27 mouse cellular contexts compared by ENCODE assay signal in the genomic region with DNA sequence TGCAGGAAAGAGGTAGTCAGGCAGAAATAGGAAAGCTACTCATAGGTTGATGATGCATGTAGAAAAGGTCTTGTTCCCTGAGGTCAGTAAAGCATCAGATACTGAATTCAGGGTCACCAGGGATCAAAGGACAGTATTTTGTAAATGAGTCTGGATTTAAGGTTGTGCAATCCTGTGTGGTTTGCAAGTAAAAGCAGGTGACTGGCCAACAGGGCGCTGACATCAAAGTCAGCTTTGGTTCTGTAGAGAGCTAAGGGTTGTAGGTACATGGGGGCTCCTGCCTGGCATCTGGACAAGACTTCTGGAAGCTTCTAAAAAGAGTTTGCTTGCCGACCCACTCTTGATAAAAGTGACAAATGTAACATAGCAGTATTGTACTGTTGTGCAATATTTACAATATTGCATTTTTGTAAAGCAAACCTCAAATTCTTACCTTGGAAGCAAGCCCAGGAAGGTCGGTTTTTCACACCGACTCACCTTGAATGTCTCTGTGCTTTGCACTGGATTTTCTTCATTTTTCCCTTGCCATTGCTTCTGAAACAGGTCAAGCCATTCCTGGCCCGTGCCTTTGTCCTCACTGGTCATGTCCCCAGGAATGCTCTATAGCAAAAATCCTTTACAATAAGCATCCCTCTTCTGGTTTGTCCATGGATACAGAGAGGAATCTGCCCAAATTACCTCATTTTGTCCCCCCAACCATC. TPM values are rescaled to one million over a fixed set of nuclear protein-coding genes. Genes with fewer than 3 reads are reported as not detected.
DNase-seq lines count a peak whose midpoint lies in the region; ATAC-seq and TF ChIP-seq lines count a peak whose summit lies in the region.
"Had no signal": no experiment of that assay in that cellular context is flagged by ENCODE, and none has a peak within 500 bp of the region (broad histone marks: within the 10 kb centered on the region; RNA-seq: fewer than 3 reads in every experiment).

No protein-coding gene starts in this region.

- no peak for TF ChIP-seq CTCF in stomach, postnatal 0 days (IDR thresholded peaks at IDR 0.05; ENCODE audit: low read depth)

- no peak overlapping the region for H3K4me2 ChIP-seq in liver, embryonic 13.5 days
- H3K4me2 ChIP-seq in stomach, postnatal 0 days (replicated peaks; ENCODE audit: low read depth) = no peak overlapping the region
- H3K4me2 ChIP-seq: heart, embryonic 11.5 days; hindbrain, embryonic 13.5 days; midbrain, embryonic 11.5 days; neural tube, embryonic 12.5 days had no signal

- peak; percentile 46 for ATAC-seq in granulocyte monocyte progenitor cell, adult 5-6 weeks (replicated peaks; ENCODE audit: poor library complexity, severe bottlenecking)
- peak; percentile 85 for ATAC-seq in liver, embryonic 13.5 days (ENCODE audit: low read depth)
- ATAC-seq in stomach, postnatal 0 days (ENCODE audit: low FRiP score, low TSS enrichment) = no peak
- ATAC-seq: forebrain, embryonic 14.5 days; intestine, embryonic 16.5 days; Patski had no signal

- H3K27ac ChIP-seq in liver, embryonic 13.5 days = peak overlapping the region; percentile 56
- H3K27ac ChIP-seq in stomach, postnatal 0 days (replicated peaks) = no peak overlapping the region
- H3K27ac ChIP-seq: hindbrain, embryonic 13.5 days; neural tube, embryonic 12.5 days had no signal

- no peak for TF ChIP-seq EP300 in stomach, postnatal 0 days (optimal IDR thresholded peaks at IDR 0.05)

- no peaks in the 10 kb centered on the region for H3K36me3 ChIP-seq in liver, embryonic 13.5 days
- no peaks in the 10 kb centered on the region for H3K36me3 ChIP-seq in stomach, postnatal 0 days (ENCODE audit: control insufficient read depth, insufficient read depth, low read length)
- H3K36me3 ChIP-seq: G1E; hindbrain, embryonic 13.5 days; neural tube, embryonic 12.5 days had no signal

- H3K9me3 ChIP-seq in liver, embryonic 13.5 days (replicated peaks) = no peaks in the 10 kb centered on the region
- no peaks in the 10 kb centered on the region for H3K9me3 ChIP-seq in stomach, postnatal 0 days (ENCODE audit: control insufficient read depth, low read length)
- H3K9me3 ChIP-seq: G1E; hindbrain, embryonic 13.5 days; neural tube, embryonic 12.5 days had no signal

- H3K9ac ChIP-seq in liver, embryonic 13.5 days = no peak overlapping the region
- H3K9ac ChIP-seq in stomach, postnatal 0 days (ENCODE audit: low read length) = no peak overlapping the region
- H3K9ac ChIP-seq: hindbrain, embryonic 13.5 days; neural tube, embryonic 12.5 days had no signal

- 0 out of 2 replicates have a peak, but pooled peaks cover 3% of the 10 kb centered on the region for H3K4me1 ChIP-seq in liver, embryonic 13.5 days (replicated peaks)
- no peaks in the 10 kb centered on the region for H3K4me1 ChIP-seq in stomach, postnatal 0 days (replicated peaks; ENCODE audit: control insufficient read depth, insufficient read depth)
- H3K4me1 ChIP-seq: hindbrain, embryonic 13.5 days; neural tube, embryonic 12.5 days had no signal

- DNase-seq in 416B (ENCODE audit: low read depth) = peak; percentile 22
- DNase-seq in liver, embryonic 13.5 days = no peak
- peak; percentile 67 for DNase-seq in yolk sac, embryonic 10.5 days (ENCODE audit: low spot score)
- DNase-seq in stomach, postnatal 0 days (ENCODE audit: low spot score) = no peak
- DNase-seq in left cerebral cortex, postnatal 14 days (ENCODE audit: low spot score in 2 of 2) = no peak
- DNase-seq: adrenal gland, postnatal 25 days; cerebellum, adult 2 months; cerebellum, postnatal 14 days; gastrocnemius, postnatal 25 days; heart, adult 18-20 months; heart, postnatal 4 days; kidney, postnatal 14 days; layer of hippocampus, adult 9-11 months; lung, adult 18-20 months; lung, postnatal 36 days; right cerebral cortex, postnatal 4 days; thymus, postnatal 4 days had no signal

- intact Hi-C loops in left cerebral cortex, postnatal 14 days (cut with DNase I) = no loop called here

- WGBS in liver, embryonic 13.5 days (ENCODE audit: insufficient replicate concordance) = 55% methylated on average over 5 of the region's 5 CpGs
- 56% methylated on average over 5 of the region's 5 CpGs for WGBS in stomach, postnatal 0 days

- no peak overlapping the region for H3K4me3 ChIP-seq in liver, embryonic 13.5 days (replicated peaks)
- no peak overlapping the region for H3K4me3 ChIP-seq in stomach, postnatal 0 days (ENCODE audit: low read depth, low read length)
- H3K4me3 ChIP-seq: hindbrain, embryonic 13.5 days; myocyte; neural tube, embryonic 12.5 days had no signal

- H3K27me3 ChIP-seq in liver, embryonic 13.5 days = no peaks in the 10 kb centered on the region
- H3K27me3 ChIP-seq in stomach, postnatal 0 days (ENCODE audit: control insufficient read depth, insufficient read depth, low read length) = no peaks in the 10 kb centered on the region
- H3K27me3 ChIP-seq: hindbrain, embryonic 13.5 days; neural tube, embryonic 12.5 days; Patski had no signal

RNA-seq across cellular contexts. Expression of gene S1pr1, which starts 33.6 kb away (rescaled TPM):
- total RNA-seq in granulocyte monocyte progenitor cell, adult 5-6 weeks (2014; fragmentation: Nextera tagmentation) = 0.77 and 1.6 TPM in 2 replicates
- total RNA-seq in granulocyte monocyte progenitor cell, adult 5-6 weeks (2017) = 0.26 and 1.0 TPM in 2 replicates
- 7.5 and 10.7 TPM in 2 replicates for polyA plus RNA-seq in liver, embryonic 13.5 days (2015; fragmentation: Nextera tagmentation; extraction: Ambion mirVana)
- 6.6 and 6.7 TPM in 2 replicates for polyA plus RNA-seq in stomach, postnatal 0 days (2015; fragmentation: Nextera tagmentation; extraction: Ambion mirVana)
- total RNA-seq in left cerebral cortex, postnatal 14 days (2021) = 10 to 100 TPM; 79.8 to 86.9 TPM

Comparison
In these comparisons a context has a peak if more than half of its experiments do, and no peak if none do; other contexts are left out.
1. DNase-seq: peak in 416B (single experiment) and yolk sac, embryonic 10.5 days (single experiment); none in liver, embryonic 13.5 days (single experiment), stomach, postnatal 0 days (single experiment) and left cerebral cortex, postnatal 14 days (0 of 2).
2. RNA of gene S1pr1, which starts 33.6 kb away (total RNA-seq): 79.8 to 86.9 TPM in left cerebral cortex, postnatal 14 days; 0.26 to 1.6 TPM in granulocyte monocyte progenitor cell, adult 5-6 weeks; every median in the first group is over 10 times any median in the second.